Mouse (Mus musculus): ENCODE results near the gene Olfr583.

Gene Olfr583

GRCm38 (mm10) chr7:103051000-103051399 lies at the start of gene Olfr583:
Olfr583 (plus strand) TSS chr7:103051300.
- in situ Hi-C loops (cut with MboI), result no loop called here

GRCm38 (mm10) chr7:103037724-103038123 lies 13.4 kb upstream of the Olfr583 start, which contains the start of gene Olfr582:
Olfr582 (plus strand) TSS chr7:103038024.
- in situ Hi-C loops (cut with MboI), result no loop called here

- in situ Hi-C loops (cut with MboI), result no loop called here
Observed at GRCm38 (mm10) chr7:103081585-103081984, 30.5 kb downstream of the Olfr583 start, which contains the start of gene Olfr584. Olfr584 (plus strand) TSS chr7:103081885.

- in situ Hi-C loops (cut with MboI), result no loop called here
Observed at GRCm38 (mm10) chr7:103097420-103097819, 46.3 kb downstream of the Olfr583 start, which contains the start of gene Olfr585. Olfr585 (plus strand) TSS chr7:103097720.
